Mouse (Mus musculus) bone marrow macrophage, adult 2 months (primary cell): ENCODE results near the gene Ythdf2.

Source experiments
- CTCF ChIP-seq: IDR thresholded peaks from 2 replicates; pipeline ENCODE4 v1.5.1; 2012; ENCODE audit warnings: low read depth, mild to moderate bottlenecking, low read length, moderate library complexity
- POLR2A ChIP-seq: IDR thresholded peaks from 2 replicates; pipeline ENCODE4 v1.6.1; 2012; ENCODE audit warnings: mild to moderate bottlenecking, low read depth, low read length, borderline replicate concordance

DNA sequence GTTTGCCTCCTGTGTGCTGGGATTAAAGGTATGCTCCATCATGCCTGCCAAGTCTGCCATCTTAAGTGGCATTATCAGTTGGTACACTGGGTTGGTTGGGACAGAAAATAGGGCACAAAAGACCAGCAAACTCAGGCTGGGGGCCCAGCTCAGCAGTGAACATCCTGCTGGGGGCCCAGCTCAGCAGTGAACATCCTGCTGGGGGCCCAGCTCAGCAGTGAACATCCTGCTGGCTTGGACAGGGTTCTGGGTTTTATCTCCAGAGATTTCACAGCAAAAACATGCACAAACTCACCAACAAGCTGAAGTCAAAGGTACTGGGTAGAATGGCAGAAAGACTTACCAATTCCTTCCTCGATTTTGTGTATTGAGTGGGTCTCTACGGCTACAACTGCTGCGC lies 33.5 kb upstream of the Ythdf2 start:
- TF ChIP-seq CTCF (no peak), POLR2A (no peak)
